Mouse (Mus musculus) forebrain, embryonic 14.5 days (tissue): ENCODE results near the gene Vtn. TPM values are rescaled to one million over a fixed set of nuclear protein-coding genes. Genes with fewer than 3 reads are reported as not detected.

Experiments
- ATAC-seq: fragments of 200-750 bp; cut with Nextera tagmentation; 2 replicates; pipeline ENCODE4 v1.8.0; 2017; ENCODE audit warnings: mild to moderate bottlenecking, moderate library complexity
- DNase-seq: peaks from one replicate; pipeline ENCODE4 v3.0.0-alpha.2; 2015; ENCODE audit warnings: low spot score
- H3K27ac ChIP-seq: fragments of 300-500 bp; sonication (generic); 2 replicates; pipeline ENCODE4 v1.5.1; 2014; ENCODE audit warnings: low read depth, mild to moderate bottlenecking, control low read depth, low read length, moderate library complexity
- H3K27me3 ChIP-seq: fragments of 300-500 bp; sonication (generic); replicated peaks from 2 replicates; pipeline ENCODE4 v1.6.1; 2014; ENCODE audit warnings: low read length, control low read depth, mixed read lengths; ENCODE audit not compliant: control insufficient read depth, insufficient read depth
- H3K36me3 ChIP-seq: fragments of 300-500 bp; sonication (generic); 2 replicates; pipeline ENCODE4 v1.6.1; 2014; ENCODE audit warnings: low read length, control low read depth; ENCODE audit not compliant: control insufficient read depth, insufficient read depth
- H3K4me1 ChIP-seq: fragments of 300-500 bp; sonication (generic); 2 replicates; pipeline ENCODE4 v1.6.1; 2014; ENCODE audit warnings: antibody characterized with exemption, low read length, control low read depth; ENCODE audit not compliant: control insufficient read depth, insufficient read depth
- H3K4me2 ChIP-seq: fragments of 300-500 bp; sonication (generic); 2 replicates; pipeline ENCODE4 v1.6.1; 2014; ENCODE audit warnings: mild to moderate bottlenecking, control low read depth, low read length
- H3K4me3 ChIP-seq: fragments of 300-500 bp; sonication (generic); 2 replicates; pipeline ENCODE4 v1.5.1; 2014; ENCODE audit warnings: low read depth, low read length, control low read depth
- H3K9ac ChIP-seq: fragments of 300-500 bp; sonication (generic); 2 replicates; pipeline ENCODE4 v1.6.1; 2014; ENCODE audit warnings: mild to moderate bottlenecking, low read length, control low read depth, moderate library complexity
- H3K9me3 ChIP-seq: fragments of 300-500 bp; sonication (generic); replicated peaks from 2 replicates; pipeline ENCODE4 v1.6.1; 2016; ENCODE audit warnings: low read length, control low read depth, mixed read lengths; ENCODE audit not compliant: control insufficient read depth
- WGBS: fragments of 180-500 bp; shearing (Covaris S2); extraction: QIAGEN DNeasy Blood & Tissue Kit; methylation state at CpG from one replicate; pipeline ENCODE4 v1.1.7; 2014; 5-methylcytosine and 5-hydroxymethylcytosine counted together
- polyA plus RNA-seq: library from polyadenylated mRNA; unstranded; fragments of >200 nt; fragmentation: Nextera tagmentation; extraction: Ambion mirVana; gene quantifications from 2 replicates; pipeline ENCODE4 v1.2.1, GENCODE M21; 2014

Vtn gene
- polyA plus RNA-seq, 1 experiment from 2014 or later, result 88.4 TPM

- Histone ChIP-seq H3K9me3 (no peaks in the 10 kb centered on the region), H3K36me3 (peaks cover 26% of the 10 kb centered on the region), H3K4me3 (peak within 1 kb of the TSS; percentile 76), H3K27ac (peak within 1 kb of the TSS; percentile 89), H3K4me2 (peak within 1 kb of the TSS; percentile 90), H3K9ac (peak within 1 kb of the TSS; percentile 85), H3K27me3 (no peaks in the 10 kb centered on the region), H3K4me1 (peaks cover 12% of the 10 kb centered on the region)
- under 1% methylated on average over 52 of the region's 52 CpGs for WGBS
- peak; percentile 99 for ATAC-seq
- peak; percentile 100 for DNase-seq
These were observed 37.3 kb downstream of the Vtn start, which contains the start of the genes Tnfaip1 and Ift20 for GRCm38 (mm10) chr11:78536080-78536689. TSS of gene Tnfaip1 (minus strand) at chr11:78536332. TSS of gene Ift20 (plus strand) at chr11:78536361.

DNA sequence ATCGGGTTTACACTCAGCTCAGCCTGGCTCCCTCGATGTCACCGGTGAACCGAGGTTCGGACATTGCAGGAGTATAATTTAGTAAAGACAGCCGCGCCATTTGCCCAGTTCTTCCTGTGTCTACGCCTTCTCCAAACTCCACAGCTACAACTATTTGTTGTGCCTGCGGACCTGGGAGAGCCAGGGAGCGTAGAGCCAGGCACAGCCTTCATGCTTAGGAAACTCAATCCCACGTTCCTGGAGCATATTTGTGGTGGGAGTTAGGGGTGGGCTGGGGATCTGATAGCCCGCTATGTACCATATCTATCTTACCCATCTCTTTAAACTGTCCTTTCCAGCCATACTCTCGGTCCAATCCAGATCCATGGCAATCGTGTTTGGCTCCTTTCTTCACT, 37.8 kb downstream of the Vtn start:
- Histone ChIP-seq H3K4me1 (peaks cover 12% of the 10 kb centered on the region), H3K36me3 (peaks cover 31% of the 10 kb centered on the region), H3K9me3 (no peaks in the 10 kb centered on the region), H3K4me3 (peak overlapping the region; percentile 76), H3K27ac (peak overlapping the region; percentile 79), H3K4me2 (peak overlapping the region; percentile 90), H3K9ac (peak overlapping the region; percentile 85), H3K27me3 (no peaks in the 10 kb centered on the region)
- DNase-seq (no peak), ATAC-seq (no peak)
- 4% methylated on average over 14 of the region's 14 CpGs for WGBS

- WGBS, result 93% methylated on average over 3 of the region's 3 CpGs
- H3K36me3 ChIP-seq, result peaks cover 53% of the 10 kb centered on the region
- ATAC-seq (no peak), DNase-seq (no peak)
- no peak overlapping the region for H3K27ac ChIP-seq
- no peak overlapping the region for H3K4me2 ChIP-seq
- no peak overlapping the region for H3K4me3 ChIP-seq
- peaks cover 5% of the 10 kb centered on the region for H3K4me1 ChIP-seq
- H3K9me3 ChIP-seq, result no peaks in the 10 kb centered on the region
- no peak overlapping the region for H3K9ac ChIP-seq
- no peaks in the 10 kb centered on the region for H3K27me3 ChIP-seq
These were observed 41.5 kb downstream of the Vtn start for GRCm38 (mm10) chr11:78540358-78540757.

DNA sequence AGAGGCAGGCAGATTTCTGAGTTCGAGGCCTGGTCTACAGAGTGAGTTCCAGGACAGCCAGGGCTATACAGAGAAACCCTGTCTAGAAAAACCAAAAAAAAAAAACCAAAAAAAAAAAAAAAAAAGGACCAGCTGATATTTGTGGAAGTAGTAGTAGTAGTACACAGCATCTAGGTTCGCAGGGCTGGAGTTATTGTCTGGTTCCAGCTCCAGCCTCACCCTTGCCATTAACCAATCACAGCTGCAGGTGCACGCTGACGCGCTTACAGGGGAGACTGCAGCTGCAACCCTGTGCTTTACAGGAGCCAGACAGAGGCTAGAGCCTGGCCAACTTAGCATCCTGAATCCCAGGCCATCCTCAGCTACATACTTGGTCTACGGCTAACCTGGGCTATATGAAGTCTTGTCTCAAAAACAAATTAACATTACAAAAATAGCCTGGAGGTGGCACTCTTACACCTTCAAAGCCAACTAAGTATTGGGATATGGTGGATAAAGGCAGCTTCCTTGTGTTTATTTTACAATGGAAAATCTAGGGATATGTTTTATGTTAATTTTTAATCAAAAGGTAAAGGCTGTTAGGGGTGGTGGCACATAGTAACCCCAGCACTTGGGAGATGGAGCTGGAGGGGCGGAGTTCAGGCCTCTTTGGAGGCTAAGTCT, 45.7 kb downstream of the Vtn start:
- H3K4me2 ChIP-seq, result no peak overlapping the region
- H3K9me3 ChIP-seq, result no peaks in the 10 kb centered on the region
- peaks cover 8% of the 10 kb centered on the region; the same call in 1 of the 2 replicates for H3K4me1 ChIP-seq
- no peaks in the 10 kb centered on the region for H3K27me3 ChIP-seq
- H3K9ac ChIP-seq, result no peak overlapping the region
- H3K27ac ChIP-seq, result no peak overlapping the region
- H3K4me3 ChIP-seq, result no peak overlapping the region
- ATAC-seq (no peak), DNase-seq (no peak)
- WGBS, result 94% methylated on average over 7 of the region's 7 CpGs
- peaks cover 47% of the 10 kb centered on the region for H3K36me3 ChIP-seq

DNA sequence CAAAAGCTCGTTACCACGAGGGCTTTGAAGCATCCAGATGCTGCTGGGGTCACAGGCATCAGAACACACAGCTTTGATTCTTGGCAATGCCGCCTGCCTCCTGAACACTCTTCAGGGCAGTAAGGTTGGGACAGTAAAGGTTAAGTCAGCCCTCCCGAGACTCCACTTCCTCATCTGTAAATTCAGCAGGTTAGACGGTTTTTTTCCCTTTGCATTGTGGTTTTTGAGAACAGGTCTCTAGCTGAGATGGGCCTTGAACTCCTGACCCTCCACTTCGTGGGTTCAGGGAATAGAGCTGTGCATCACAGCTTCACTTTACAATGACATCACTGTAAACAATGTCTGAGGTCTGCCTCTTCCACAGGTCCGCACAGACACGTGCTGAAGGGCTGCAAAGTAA, 46.3 kb downstream of the Vtn start:
- H3K4me1 ChIP-seq, result peaks cover 13% of the 10 kb centered on the region; the same call in 1 of the 2 replicates
- WGBS, result 69% methylated on average over 8 of the region's 8 CpGs
- no peak for DNase-seq
- ATAC-seq, result no peak
- H3K27me3 ChIP-seq, result no peaks in the 10 kb centered on the region
- H3K9ac ChIP-seq, result no peak overlapping the region
- H3K27ac ChIP-seq, result no peak overlapping the region
- H3K36me3 ChIP-seq, result peaks cover 41% of the 10 kb centered on the region
- no peak overlapping the region for H3K4me3 ChIP-seq
- no peaks in the 10 kb centered on the region for H3K9me3 ChIP-seq
- no peak overlapping the region for H3K4me2 ChIP-seq

DNA sequence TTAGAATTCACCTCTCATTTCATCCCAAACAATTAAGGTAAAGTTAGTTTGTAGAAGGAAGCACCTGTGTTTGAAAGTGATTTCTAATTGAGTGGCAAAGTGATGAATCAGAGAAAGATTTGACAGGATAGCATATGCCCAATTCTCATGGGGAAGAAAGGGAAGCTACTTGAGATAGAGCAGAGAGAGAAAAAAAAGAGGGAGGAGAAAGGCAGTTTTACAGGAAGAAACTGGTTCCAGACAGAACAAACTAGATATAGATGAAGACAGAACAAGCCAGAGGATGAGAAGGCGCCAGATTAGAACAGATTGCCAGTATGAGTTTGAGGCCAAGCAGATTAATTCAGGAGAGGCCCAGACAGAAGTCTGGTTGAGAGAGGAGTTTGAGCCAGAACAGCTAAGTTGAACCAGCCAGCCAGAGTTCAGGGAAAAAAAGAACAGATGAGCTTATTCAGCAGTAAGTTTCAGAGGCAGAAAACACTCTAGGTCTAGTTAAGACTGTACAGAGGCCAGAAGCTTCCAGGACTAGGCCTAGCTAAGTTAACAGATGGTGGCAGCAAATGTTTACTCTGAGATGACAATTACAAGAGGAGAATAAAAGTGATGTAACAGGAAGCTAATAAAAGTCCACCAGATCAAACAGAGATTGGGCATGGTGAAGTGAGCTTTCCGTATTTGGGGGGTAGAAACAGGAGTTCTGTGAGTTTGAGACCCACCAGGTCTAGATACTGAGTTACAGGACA, 49.0 kb downstream of the Vtn start:
- H3K36me3 ChIP-seq, result peaks cover 21% of the 10 kb centered on the region
- H3K4me2 ChIP-seq, result no peak overlapping the region
- H3K27me3 ChIP-seq, result no peaks in the 10 kb centered on the region
- no peak overlapping the region for H3K9ac ChIP-seq
- 90% methylated on average over 2 of the region's 2 CpGs for WGBS
- no peak overlapping the region for H3K27ac ChIP-seq
- H3K4me3 ChIP-seq, result no peak overlapping the region
- peaks cover 16% of the 10 kb centered on the region for H3K4me1 ChIP-seq
- no peaks in the 10 kb centered on the region for H3K9me3 ChIP-seq
- DNase-seq (no peak), ATAC-seq (no peak)

GRCm38 (mm10) chr11:78549491-78549987, 50.6 kb downstream of the Vtn start:
- DNase-seq, result no peak
- H3K4me1 ChIP-seq, result peaks cover 16% of the 10 kb centered on the region
- ATAC-seq, result no peak
- H3K27ac ChIP-seq, result no peak overlapping the region
- H3K4me2 ChIP-seq, result peak overlapping the region; percentile 79
- H3K27me3 ChIP-seq, result no peaks in the 10 kb centered on the region
- H3K9ac ChIP-seq, result peak overlapping the region; percentile 73
- WGBS, result 10% methylated on average over 5 of the region's 5 CpGs
- H3K9me3 ChIP-seq, result no peaks in the 10 kb centered on the region
- H3K36me3 ChIP-seq, result peaks cover 7% of the 10 kb centered on the region; the same call in 1 of the 2 replicates
- H3K4me3 ChIP-seq, result peak overlapping the region; percentile 59

- peak within 1 kb of the TSS; percentile 59 for H3K4me3 ChIP-seq
- DNase-seq, result peak; percentile 99
- peak within 1 kb of the TSS; percentile 73 for H3K9ac ChIP-seq
- H3K4me2 ChIP-seq, result peak within 1 kb of the TSS; percentile 79
- H3K36me3 ChIP-seq, result peaks cover 4% of the 10 kb centered on the region; the same call in 1 of the 2 replicates
- H3K9me3 ChIP-seq, result no peaks in the 10 kb centered on the region
- no peaks in the 10 kb centered on the region for H3K27me3 ChIP-seq
- H3K4me1 ChIP-seq, result peaks cover 16% of the 10 kb centered on the region
- ATAC-seq, result peak; percentile 100
- under 1% methylated on average over 58 of the region's 60 CpGs for WGBS
- H3K27ac ChIP-seq, result peak within 1 kb of the TSS; percentile 77
These were observed 51.5 kb downstream of the Vtn start, which contains the start of gene Tmem97 for GRCm38 (mm10) chr11:78550168-78551058. TSS of gene Tmem97 (minus strand) at chr11:78550777.
